Comparison of ENCODE assay signal across 8 mouse cellular contexts in genomic region chr17:67071231-67072009, GRCm38 (mm10).
DNase-seq lines count a peak whose midpoint lies in the region; ATAC-seq and TF ChIP-seq lines count a peak whose summit lies in the region.

No protein-coding gene starts in this region.

- H3K4me3 ChIP-seq in forebrain, postnatal 0 days (ENCODE audit: low read depth, low read length), result no peak overlapping the region
- no peak overlapping the region for H3K4me3 ChIP-seq in thymus, adult 2 months (ENCODE audit: control insufficient read depth, insufficient read depth, low read length)

- H3K27me3 ChIP-seq in forebrain, postnatal 0 days (ENCODE audit: insufficient read depth, low read length), result 0 out of 2 replicates have a peak, but pooled peaks cover 3% of the 10 kb centered on the region
- no peaks in the 10 kb centered on the region for H3K27me3 ChIP-seq in thymus, adult 2 months (ENCODE audit: control insufficient read depth, insufficient read depth, low read length)

- peaks cover 12% of the 10 kb centered on the region; the same call in 1 of the 2 replicates for H3K4me1 ChIP-seq in forebrain, postnatal 0 days (ENCODE audit: insufficient read depth)
- no peaks in the 10 kb centered on the region for H3K4me1 ChIP-seq in thymus, adult 2 months (replicated peaks; ENCODE audit: control insufficient read depth, insufficient read depth, low read length)

- no peak overlapping the region for H3K9ac ChIP-seq in forebrain, postnatal 0 days

- no peak overlapping the region for H3K27ac ChIP-seq in forebrain, postnatal 0 days (ENCODE audit: low read depth, low read length)
- H3K27ac ChIP-seq in thymus, adult 2 months (ENCODE audit: control insufficient read depth, insufficient read depth, low read length), result no peak overlapping the region

- no peak overlapping the region for H3K4me2 ChIP-seq in forebrain, postnatal 0 days (ENCODE audit: low read depth)

- intact Hi-C loops in left cerebral cortex, postnatal 25 days (cut with DNase I), result loop anchor here (10.0 kb wide), 1 partner anchor 273 kb away; no protein-coding TSS in a partner anchor

- 31% methylated on average over 7 of the region's 7 CpGs for WGBS in forebrain, postnatal 0 days
- 91% methylated on average over 7 of the region's 7 CpGs for WGBS in thymus, adult 2 months

- no peak for TF ChIP-seq POLR2A in thymus, adult 2 months (IDR thresholded peaks at IDR 0.05; ENCODE audit: control insufficient read depth, extremely low read depth, insufficient read depth, low read length, poor library complexity)

- DNase-seq in kidney, postnatal 10 days, result peak; percentile 11
- DNase-seq in kidney, postnatal 36 days, result no peak
- DNase-seq in cerebellum, adult 11 months, result peak; percentile 41
- DNase-seq in forebrain, postnatal 0 days, result peak; percentile 72
- DNase-seq in left cerebral cortex, postnatal 25 days (ENCODE audit: low spot score in 2 of 2), result peak; percentile 17 to 30
- DNase-seq in thymus, postnatal 0 days (ENCODE audit: low spot score), result no peak
- DNase-seq in thymus, adult 18-20 months, result no peak
- no peak for DNase-seq in thymus, adult 2 months

- no peak for TF ChIP-seq CTCF in forebrain, postnatal 0 days (IDR thresholded peaks at IDR 0.05; ENCODE audit: low read depth)
- no peak for TF ChIP-seq CTCF in thymus, adult 2 months (IDR thresholded peaks at IDR 0.05; ENCODE audit: borderline replicate concordance, control insufficient read depth, extremely low read depth, insufficient read depth, low read length, poor library complexity)

- H3K9me3 ChIP-seq in forebrain, postnatal 0 days (ENCODE audit: low read length), result no peaks in the 10 kb centered on the region

- peak; percentile 91 for ATAC-seq in forebrain, postnatal 0 days

- H3K36me3 ChIP-seq in forebrain, postnatal 0 days (ENCODE audit: insufficient read depth), result no peaks in the 10 kb centered on the region
- H3K36me3 ChIP-seq in thymus, adult 2 months (ENCODE audit: control insufficient read depth, insufficient read depth, low read length), result no peaks in the 10 kb centered on the region

Comparison
In these comparisons a context has a peak if more than half of its experiments do, and no peak if none do; other contexts are left out.
1. DNase-seq: peak in kidney, postnatal 10 days (single experiment), cerebellum, adult 11 months (single experiment), forebrain, postnatal 0 days (single experiment) and left cerebral cortex, postnatal 25 days (2 of 2); none in kidney, postnatal 36 days (0 of 2), thymus, postnatal 0 days (single experiment), thymus, adult 18-20 months (0 of 2) and thymus, adult 2 months (single experiment).